Mouse (Mus musculus) spleen, adult 2 months (tissue): Measurements from ENCODE around the gene Phlda1. TPM values are rescaled to one million over a fixed set of nuclear protein-coding genes. Genes with fewer than 3 reads are reported as not detected.

Source experiments
- DNase-seq, 2 experiments: peaks; one replicate each; pipeline versions ENCODE4 v3.0.0 to v3.0.0-alpha.2; 2012 to 2021; ENCODE audit warnings: low spot score in 2 of 2, low read depth in 1 of 2
- H3K27ac ChIP-seq: fragments of 200-500 bp; 2 replicates; pipeline ENCODE4 v1.5.1; 2012; ENCODE audit warnings: low read length, inconsistent platforms; ENCODE audit not compliant: insufficient read depth
- H3K27me3 ChIP-seq: fragments of 200-500 bp; 2 replicates; pipeline ENCODE4 v1.6.1; 2012; ENCODE audit warnings: mild to moderate bottlenecking, moderate library complexity, low read length, inconsistent platforms; ENCODE audit not compliant: control insufficient read depth, insufficient read depth
- H3K36me3 ChIP-seq: fragments of 200-500 bp; 2 replicates; pipeline ENCODE4 v1.6.1; 2012; ENCODE audit warnings: mild to moderate bottlenecking, low read length, inconsistent platforms; ENCODE audit not compliant: control insufficient read depth, insufficient read depth
- H3K4me1 ChIP-seq: fragments of 200-500 bp; 2 replicates; pipeline ENCODE4 v1.6.1; 2011; ENCODE audit warnings: inconsistent platforms; ENCODE audit not compliant: control insufficient read depth, insufficient read depth, insufficient read length
- H3K4me3 ChIP-seq: fragments of 200-500 bp; 2 replicates; pipeline ENCODE4 v1.5.1; 2011; ENCODE audit warnings: mild to moderate bottlenecking, inconsistent platforms; ENCODE audit not compliant: insufficient read depth, insufficient read length; ENCODE audit errors: extremely low read depth
- CTCF ChIP-seq: fragments of 200-500 bp; IDR thresholded peaks from 2 replicates; pipeline ENCODE4 v1.5.1; 2011; ENCODE audit warnings: mild to moderate bottlenecking, inconsistent platforms; ENCODE audit not compliant: insufficient read depth, insufficient read length, insufficient replicate concordance; ENCODE audit errors: extremely low read depth
- POLR2A ChIP-seq: fragments of 200-500 bp; IDR thresholded peaks from 2 replicates; pipeline ENCODE4 v1.6.1; 2011; ENCODE audit warnings: low read depth, low read length, inconsistent platforms
- WGBS: fragments of 180-500 bp; shearing (Covaris S2); methylation state at CpG from one replicate; pipeline ENCODE4 v1.1.7; 2018; 5-methylcytosine and 5-hydroxymethylcytosine counted together
- polyA plus RNA-seq: library from polyadenylated mRNA; depleted of rRNA; stranded (reverse); fragments of >200 nt; gene quantifications from 2 replicates; pipeline ENCODE4 v1.2.3, GENCODE M21; 2012

The Phlda1 gene
- polyA plus RNA-seq, 1 experiment: 5.0 TPM

DNA sequence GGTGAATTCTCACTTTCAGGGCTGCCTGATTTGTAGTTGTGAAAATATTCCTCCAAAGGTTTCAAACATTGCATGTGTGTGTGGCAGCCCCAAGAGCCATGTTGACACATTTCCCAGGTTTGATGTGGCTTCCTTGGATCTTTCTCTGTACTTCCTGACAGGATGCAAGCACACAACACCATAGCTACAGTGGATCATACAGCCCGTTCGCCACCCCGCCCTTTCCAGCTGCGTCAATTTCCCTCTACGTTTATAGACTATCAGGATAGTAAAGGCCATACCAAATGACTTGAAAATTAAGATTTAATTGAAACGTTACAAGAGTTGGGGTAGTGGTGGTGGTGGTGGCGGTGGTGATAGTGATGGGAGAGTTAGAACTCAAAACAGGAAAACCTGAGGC, 3.9 kb downstream of the Phlda1 start:
- H3K27me3 ChIP-seq: no peaks in the 10 kb centered on the region
- 72% methylated on average over 7 of the region's 7 CpGs for WGBS
- no peak for TF ChIP-seq POLR2A
- no peak for TF ChIP-seq CTCF
- H3K4me3 ChIP-seq: no peak overlapping the region
- no peak for DNase-seq
- no peak overlapping the region for H3K27ac ChIP-seq
- no peaks in the 10 kb centered on the region for H3K36me3 ChIP-seq
- H3K4me1 ChIP-seq: peaks cover 8% of the 10 kb centered on the region; the same call in 1 of the 2 replicates

DNA sequence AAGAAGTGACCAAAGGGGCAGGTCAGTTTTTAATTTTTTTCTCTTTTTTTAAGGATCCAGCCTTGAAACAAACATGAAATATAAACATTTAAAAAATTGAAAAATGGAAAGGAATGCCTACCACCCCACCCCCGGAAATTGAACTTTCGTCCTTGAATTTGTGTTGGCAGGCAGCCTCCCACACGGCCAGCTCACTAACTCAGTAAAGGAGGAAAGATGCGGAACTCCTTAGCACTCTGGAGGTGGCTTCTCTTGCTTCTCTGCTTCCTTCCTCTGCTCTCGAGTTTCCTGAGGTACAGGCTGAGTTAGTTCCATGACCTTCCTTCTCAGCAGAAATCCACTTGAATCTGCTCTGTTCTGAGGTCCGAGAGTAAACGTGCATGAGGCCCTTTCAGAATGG, 4.7 kb downstream of the Phlda1 start:
- TF ChIP-seq POLR2A (no peak), CTCF (no peak)

DNA sequence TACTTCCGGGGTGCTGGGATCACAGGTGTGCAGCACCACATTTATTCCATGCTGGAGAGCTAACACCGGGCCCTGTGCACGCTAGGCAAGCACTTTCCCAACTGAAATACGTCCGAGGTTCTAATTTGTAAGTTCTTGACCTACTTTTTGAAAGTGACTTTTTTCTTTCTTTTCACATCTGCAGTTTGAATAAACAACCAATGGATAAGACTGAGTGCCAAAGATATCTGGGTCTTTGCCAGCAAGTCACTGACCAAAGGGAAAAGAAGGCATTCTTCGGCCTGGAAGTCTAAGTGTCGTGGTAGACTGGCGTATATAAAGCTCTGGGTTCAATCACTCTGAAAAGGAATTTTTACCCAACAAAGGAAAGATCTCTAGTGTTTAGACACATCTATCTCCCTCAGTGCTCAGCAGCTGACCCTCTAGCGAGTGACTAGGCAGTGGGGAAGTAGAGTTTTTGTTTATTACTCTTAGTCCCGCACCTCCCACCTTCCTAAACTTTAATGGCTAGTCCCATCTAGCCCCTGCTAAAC, 6.0 kb downstream of the Phlda1 start:
- Histone ChIP-seq H3K27ac (no peak overlapping the region), H3K36me3 (no peaks in the 10 kb centered on the region), H3K27me3 (no peaks in the 10 kb centered on the region), H3K4me3 (no peak overlapping the region), H3K4me1 (peaks cover 14% of the 10 kb centered on the region; the same call in 1 of the 2 replicates)
- TF ChIP-seq POLR2A (no peak), CTCF (no peak)
- 87% methylated on average over 10 of the region's 10 CpGs for WGBS
- no peak for DNase-seq

More for the DNA sequence above, 4.7 kb downstream of the Phlda1 start:
- WGBS: 25% methylated on average over 7 of the region's 7 CpGs
- Histone ChIP-seq H3K36me3 (no peaks in the 10 kb centered on the region), H3K4me3 (no peak overlapping the region), H3K27ac (no peak overlapping the region), H3K4me1 (peaks cover 8% of the 10 kb centered on the region; the same call in 1 of the 2 replicates), H3K27me3 (no peaks in the 10 kb centered on the region)
- no peak for DNase-seq

DNA sequence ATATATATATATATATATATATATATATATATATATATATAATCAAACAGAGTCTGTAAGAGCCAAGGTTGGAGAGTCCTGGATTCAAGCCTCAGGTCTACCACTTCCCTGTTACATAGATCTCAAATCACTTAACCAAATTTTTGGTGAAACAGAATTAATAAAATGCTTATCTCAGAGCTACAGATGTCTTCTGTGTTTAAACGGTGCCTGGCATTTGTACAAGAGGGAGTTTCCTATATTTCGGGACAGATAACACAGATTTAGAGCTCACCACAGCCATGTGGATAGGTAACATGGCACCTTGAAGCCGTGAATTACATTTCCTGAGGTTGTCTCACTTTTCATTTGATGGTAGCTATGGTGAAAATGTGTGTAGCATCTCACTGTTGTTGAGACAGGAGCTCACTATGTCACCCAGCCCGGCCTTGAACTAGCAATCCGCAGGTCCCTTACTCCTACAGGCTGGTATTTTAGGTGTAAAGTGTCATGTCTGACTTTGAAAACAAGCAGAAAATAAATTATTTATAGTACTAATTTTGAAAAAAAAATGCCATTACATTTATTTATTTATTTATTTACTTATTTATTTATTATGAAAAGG, 8.3 kb downstream of the Phlda1 start:
- H3K27ac ChIP-seq: no peak overlapping the region
- no peaks in the 10 kb centered on the region for H3K27me3 ChIP-seq
- H3K4me1 ChIP-seq: peaks cover 6% of the 10 kb centered on the region; the same call in 1 of the 2 replicates
- WGBS: 80% methylated on average over 5 of the region's 5 CpGs
- H3K36me3 ChIP-seq: no peaks in the 10 kb centered on the region
- DNase-seq: no peak
- TF ChIP-seq POLR2A (no peak), CTCF (no peak)
- no peak overlapping the region for H3K4me3 ChIP-seq

DNA sequence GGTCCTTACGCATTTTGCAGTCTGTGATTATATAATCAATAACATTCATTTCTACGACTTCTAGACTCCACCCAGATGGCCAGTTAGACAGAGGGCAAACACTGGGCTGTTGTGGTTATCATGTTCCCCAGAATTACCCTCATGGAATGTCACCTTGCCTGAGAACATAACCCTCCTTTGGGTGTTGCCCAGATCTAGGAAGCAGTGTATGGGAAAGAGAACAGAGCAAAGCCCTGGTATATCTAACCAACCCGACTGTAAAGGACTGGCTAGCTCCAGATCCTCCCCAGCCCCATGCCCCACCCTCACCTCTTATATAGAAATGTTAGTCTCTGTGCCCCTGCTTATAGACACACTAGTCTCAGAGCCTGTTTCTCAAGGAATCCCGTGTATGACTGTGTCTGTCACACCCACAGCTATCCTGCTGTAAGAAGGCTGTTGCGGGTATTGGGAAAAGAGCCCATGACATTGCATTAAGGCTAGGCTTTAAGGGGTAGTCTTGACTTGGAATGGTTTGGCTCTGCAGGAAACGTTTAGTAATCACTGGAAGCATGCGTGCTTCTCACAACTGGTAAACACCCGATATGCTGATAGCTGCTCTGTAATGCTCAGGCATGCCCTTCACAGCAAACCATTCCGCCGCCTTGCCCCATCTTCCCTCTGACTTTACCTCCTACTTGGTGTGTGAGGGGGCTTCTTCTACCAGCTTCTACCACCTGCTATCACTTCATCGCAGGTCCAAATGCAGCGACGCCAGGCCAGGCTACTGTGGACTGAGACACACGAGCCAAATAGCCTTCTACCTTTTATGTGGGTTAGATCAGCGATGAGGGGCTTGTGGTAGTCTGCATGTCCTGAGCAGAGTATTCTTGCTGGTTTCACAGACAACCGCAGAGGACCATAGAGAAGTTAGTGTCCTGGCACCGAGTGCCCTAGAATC, 9.3 kb downstream of the Phlda1 start:
- H3K4me1 ChIP-seq: peaks cover 6% of the 10 kb centered on the region; the same call in 1 of the 2 replicates
- DNase-seq: no peak
- TF ChIP-seq POLR2A (no peak), CTCF (no peak)
- 85% methylated on average over 17 of the region's 17 CpGs for WGBS
- no peak overlapping the region for H3K4me3 ChIP-seq
- H3K27ac ChIP-seq: no peak overlapping the region
- H3K27me3 ChIP-seq: no peaks in the 10 kb centered on the region
- H3K36me3 ChIP-seq: no peaks in the 10 kb centered on the region

DNA sequence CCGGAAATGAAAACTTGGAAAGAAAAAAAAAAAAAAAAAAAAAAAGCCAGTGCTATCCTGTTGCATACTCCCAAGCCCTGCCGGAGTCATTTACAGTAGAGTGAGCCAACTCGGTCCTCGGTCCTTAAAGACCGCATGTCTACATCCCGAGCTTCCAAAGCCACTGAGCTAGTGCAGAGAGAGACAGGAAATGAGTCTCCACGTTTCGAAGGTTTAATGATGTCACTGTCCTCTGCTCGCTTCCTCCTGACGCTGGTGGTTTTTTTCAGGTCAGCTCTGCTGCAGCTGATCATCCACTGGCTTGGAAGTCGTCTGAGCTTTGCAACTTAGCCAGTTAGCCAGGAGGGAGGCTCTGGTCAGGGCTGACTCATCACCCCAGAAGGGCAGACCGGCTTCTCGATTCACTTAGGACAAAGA, 10.1 kb downstream of the Phlda1 start:
- peak; percentile 11 to 33 for DNase-seq
- Histone ChIP-seq H3K36me3 (no peaks in the 10 kb centered on the region), H3K27ac (no peak overlapping the region), H3K4me1 (peaks cover 6% of the 10 kb centered on the region; the same call in 1 of the 2 replicates), H3K4me3 (peak overlapping the region; percentile 31; the same call in 1 of the 2 replicates), H3K27me3 (no peaks in the 10 kb centered on the region)
- TF ChIP-seq POLR2A: no peak
- TF ChIP-seq CTCF: no peak
- 10% methylated on average over 13 of the region's 13 CpGs for WGBS
